Mouse (Mus musculus): Measurements from ENCODE around the gene Atpif1. TPM values are rescaled to one million over a fixed set of nuclear protein-coding genes. Genes with fewer than 3 reads are reported as not detected.
A peak's percentile ranks its signal among the peaks of the same experiment; 100 is the strongest.

Atpif1 gene
- total and polyA plus RNA-seq, 3 experiments: 240 to 1,005 (median 797) TPM

GRCm38 (mm10) chr4:132530033-132530804, 3.2 kb downstream of the Atpif1 start:
- H3K4me3 ChIP-seq (ENCODE audit: low read depth, low read length): peak overlapping the region; percentile 38; the same call in 1 of the 2 replicates
- TF ChIP-seq TAL1 (conservative IDR thresholded peaks at IDR 0.05; ENCODE audit: low read depth, low read length) (peak; percentile 71), GATA1 (IDR thresholded peaks at IDR 0.05; ENCODE audit: borderline replicate concordance, low read length) (no peak)
- no peaks in the 10 kb centered on the region for H3K9me3 ChIP-seq (replicated peaks)
- H3K36me3 ChIP-seq (replicated peaks): peaks cover 26% of the 10 kb centered on the region
- peaks cover 71% of the 10 kb centered on the region for H3K4me1 ChIP-seq (ENCODE audit: insufficient read depth, low read depth, low read length)
- DNase-seq (ENCODE audit: low spot score) (peak; percentile 63), ATAC-seq (ENCODE audit: extremely low read depth, insufficient number of reproducible peaks, low FRiP score, poor library complexity, severe bottlenecking) (peak; percentile 40)
- H3K27me3 ChIP-seq (ENCODE audit: insufficient read depth, low read length): no peaks in the 10 kb centered on the region

GRCm38 (mm10) chr4:132529344-132529743, 4.1 kb downstream of the Atpif1 start:
- H3K27me3 ChIP-seq (ENCODE audit: insufficient read depth, low read length): no peaks in the 10 kb centered on the region
- H3K4me3 ChIP-seq (ENCODE audit: low read depth, low read length): no peak overlapping the region; the same call in 1 of the 2 replicates
- TF ChIP-seq CTCF (IDR thresholded peaks at IDR 0.05; ENCODE audit: low read depth, low read length) (no peak), POLR2AphosphoS5 (IDR thresholded peaks at IDR 0.05; ENCODE audit: insufficient replicate concordance, low read depth, low read length) (no peak), GATA2 (IDR thresholded peaks at IDR 0.05; ENCODE audit: borderline replicate concordance, low read depth, low read length) (no peak), TAL1 (conservative IDR thresholded peaks at IDR 0.05; ENCODE audit: low read depth, low read length) (no peak), GATA1 (IDR thresholded peaks at IDR 0.05; ENCODE audit: borderline replicate concordance, low read length) (no peak)
- no peaks in the 10 kb centered on the region for H3K9me3 ChIP-seq (replicated peaks)
- H3K4me1 ChIP-seq (ENCODE audit: insufficient read depth, low read depth, low read length): peaks cover 73% of the 10 kb centered on the region
- DNase-seq (ENCODE audit: low spot score): no peak
- no peak for ATAC-seq (ENCODE audit: extremely low read depth, insufficient number of reproducible peaks, low FRiP score, poor library complexity, severe bottlenecking)
- H3K36me3 ChIP-seq (replicated peaks): peaks cover 26% of the 10 kb centered on the region

GRCm38 (mm10) chr4:132527917-132528522, 5.4 kb downstream of the Atpif1 start:
- peaks cover 68% of the 10 kb centered on the region for H3K4me1 ChIP-seq (ENCODE audit: insufficient read depth, low read depth, low read length)
- DNase-seq (ENCODE audit: low spot score) (no peak), ATAC-seq (ENCODE audit: extremely low read depth, insufficient number of reproducible peaks, low FRiP score, poor library complexity, severe bottlenecking) (no peak)
- no peaks in the 10 kb centered on the region for H3K9me3 ChIP-seq (replicated peaks)
- no peak overlapping the region for H3K4me3 ChIP-seq (ENCODE audit: low read depth, low read length)
- H3K36me3 ChIP-seq (replicated peaks): peaks cover 26% of the 10 kb centered on the region
- TF ChIP-seq POLR2AphosphoS5 (IDR thresholded peaks at IDR 0.05; ENCODE audit: insufficient replicate concordance, low read depth, low read length) (peak; percentile 86), TAL1 (conservative IDR thresholded peaks at IDR 0.05; ENCODE audit: low read depth, low read length) (no peak)
- no peaks in the 10 kb centered on the region for H3K27me3 ChIP-seq (ENCODE audit: insufficient read depth, low read length)

GRCm38 (mm10) chr4:132526678-132527077, 6.8 kb downstream of the Atpif1 start:
- Histone ChIP-seq H3K36me3 (replicated peaks) (peaks cover 26% of the 10 kb centered on the region), H3K9me3 (replicated peaks) (no peaks in the 10 kb centered on the region), H3K27me3 (ENCODE audit: insufficient read depth, low read length) (no peaks in the 10 kb centered on the region), H3K4me3 (ENCODE audit: low read depth, low read length) (no peak overlapping the region), H3K4me1 (ENCODE audit: insufficient read depth, low read depth, low read length) (peaks cover 59% of the 10 kb centered on the region)
- no peak for DNase-seq (ENCODE audit: low spot score)
- TF ChIP-seq CTCF (IDR thresholded peaks at IDR 0.05; ENCODE audit: low read depth, low read length): peak; percentile 49; the same call in 1 of the 2 replicates
- TF ChIP-seq GATA2 (IDR thresholded peaks at IDR 0.05; ENCODE audit: borderline replicate concordance, low read depth, low read length): no peak
- ATAC-seq (ENCODE audit: extremely low read depth, insufficient number of reproducible peaks, low FRiP score, poor library complexity, severe bottlenecking): no peak

GRCm38 (mm10) chr4:132524808-132525207, 8.7 kb downstream of the Atpif1 start:
- no peak for ATAC-seq (ENCODE audit: extremely low read depth, insufficient number of reproducible peaks, low FRiP score, poor library complexity, severe bottlenecking)
- DNase-seq (ENCODE audit: low spot score): no peak
- Histone ChIP-seq H3K9me3 (replicated peaks) (no peaks in the 10 kb centered on the region), H3K4me1 (ENCODE audit: insufficient read depth, low read depth, low read length) (peaks cover 49% of the 10 kb centered on the region), H3K4me3 (ENCODE audit: low read depth, low read length) (no peak overlapping the region), H3K36me3 (replicated peaks) (peaks cover 10% of the 10 kb centered on the region), H3K27me3 (ENCODE audit: insufficient read depth, low read length) (no peaks in the 10 kb centered on the region)
- no peak for TF ChIP-seq GATA2 (IDR thresholded peaks at IDR 0.05; ENCODE audit: borderline replicate concordance, low read depth, low read length)
- TF ChIP-seq CTCF (IDR thresholded peaks at IDR 0.05; ENCODE audit: low read depth, low read length): no peak
- TF ChIP-seq GATA1 (IDR thresholded peaks at IDR 0.05; ENCODE audit: borderline replicate concordance, low read length): no peak
- TF ChIP-seq TAL1 (conservative IDR thresholded peaks at IDR 0.05; ENCODE audit: low read depth, low read length): no peak
- TF ChIP-seq POLR2AphosphoS5 (IDR thresholded peaks at IDR 0.05; ENCODE audit: insufficient replicate concordance, low read depth, low read length): no peak

GRCm38 (mm10) chr4:132524321-132524741, 9.1 kb downstream of the Atpif1 start:
- H3K9me3 ChIP-seq (replicated peaks): no peaks in the 10 kb centered on the region
- H3K4me3 ChIP-seq (ENCODE audit: low read depth, low read length): no peak overlapping the region
- peaks cover 8% of the 10 kb centered on the region for H3K36me3 ChIP-seq (replicated peaks)
- H3K27me3 ChIP-seq (ENCODE audit: insufficient read depth, low read length): no peaks in the 10 kb centered on the region
- TF ChIP-seq GATA2 (IDR thresholded peaks at IDR 0.05; ENCODE audit: borderline replicate concordance, low read depth, low read length) (no peak), TAL1 (conservative IDR thresholded peaks at IDR 0.05; ENCODE audit: low read depth, low read length) (no peak), GATA1 (IDR thresholded peaks at IDR 0.05; ENCODE audit: borderline replicate concordance, low read length) (no peak), CTCF (IDR thresholded peaks at IDR 0.05; ENCODE audit: low read depth, low read length) (no peak), POLR2AphosphoS5 (IDR thresholded peaks at IDR 0.05; ENCODE audit: insufficient replicate concordance, low read depth, low read length) (no peak)
- H3K4me1 ChIP-seq (ENCODE audit: insufficient read depth, low read depth, low read length): peaks cover 44% of the 10 kb centered on the region
- ATAC-seq (ENCODE audit: extremely low read depth, insufficient number of reproducible peaks, low FRiP score, poor library complexity, severe bottlenecking): no peak
- DNase-seq (ENCODE audit: low spot score): no peak
